8 mouse cellular contexts compared by ENCODE assay signal in genomic region chr11:94370809-94371208, GRCm38 (mm10). TPM values are rescaled to one million over a fixed set of nuclear protein-coding genes. Genes with fewer than 3 reads are reported as not detected.
DNase-seq lines count a peak whose midpoint lies in the region; ATAC-seq and TF ChIP-seq lines count a peak whose summit lies in the region.

No protein-coding gene starts in this region.

- DNase-seq in kidney, adult 2 months = peak; percentile 27
- no peak for DNase-seq in kidney, postnatal 14 days
- DNase-seq in MEL-GATA-1-ER (ENCODE audit: extremely low read depth, low read depth) (peak; percentile 87), liver (peak; percentile 43)
- DNase-seq in naive thymus-derived CD4-positive, alpha-beta T cell, adult 2 months (ENCODE audit: low read depth) = peak; percentile 33
- no peak for DNase-seq in cerebellum, postnatal 10 days
- DNase-seq in midbrain, embryonic 11.5 days (ENCODE audit: low spot score, missing footprints) = no peak
- DNase-seq in midbrain, postnatal 0 days (ENCODE audit: low spot score) = no peak

- H3K9ac ChIP-seq in midbrain, embryonic 11.5 days (ENCODE audit: low read length) = no peak overlapping the region
- no peak overlapping the region for H3K9ac ChIP-seq in midbrain, postnatal 0 days (replicated peaks; ENCODE audit: low read length, poor library complexity, severe bottlenecking)

- WGBS in kidney, adult 2 months = 26% methylated on average over 5 of the region's 5 CpGs
- 59% methylated on average over 5 of the region's 5 CpGs for WGBS in midbrain, embryonic 11.5 days
- WGBS in midbrain, postnatal 0 days = 56% methylated on average over 5 of the region's 5 CpGs

- no peak for ATAC-seq in midbrain, embryonic 11.5 days (ENCODE audit: low FRiP score)
- ATAC-seq in midbrain, postnatal 0 days (ENCODE audit: low FRiP score) = no peak

- no peak overlapping the region for H3K4me3 ChIP-seq in kidney, adult 2 months (ENCODE audit: insufficient read depth, low read depth, low read length)
- H3K4me3 ChIP-seq in midbrain, embryonic 11.5 days (ENCODE audit: low read depth, low read length) = no peak overlapping the region
- H3K4me3 ChIP-seq in midbrain, postnatal 0 days (ENCODE audit: low read depth, low read length) = no peak overlapping the region

- H3K27me3 ChIP-seq in kidney, adult 2 months (replicated peaks; ENCODE audit: control insufficient read depth, insufficient read depth, low read length) = no peaks in the 10 kb centered on the region
- no peaks in the 10 kb centered on the region for H3K27me3 ChIP-seq in midbrain, embryonic 11.5 days (ENCODE audit: control insufficient read depth, insufficient read depth, low read length)
- no peaks in the 10 kb centered on the region for H3K27me3 ChIP-seq in midbrain, postnatal 0 days (ENCODE audit: insufficient read depth, low read length)

- TF ChIP-seq CTCF in kidney, adult 2 months (conservative IDR thresholded peaks at IDR 0.05; ENCODE audit: insufficient read depth, insufficient read length, low read depth, low read length) = no peak
- TF ChIP-seq CTCF in midbrain, postnatal 0 days (IDR thresholded peaks at IDR 0.05) = no peak

- H3K4me2 ChIP-seq in midbrain, embryonic 11.5 days = no peak overlapping the region
- no peak overlapping the region for H3K4me2 ChIP-seq in midbrain, postnatal 0 days (ENCODE audit: low read depth, low read length, poor library complexity, severe bottlenecking)

- H3K9me3 ChIP-seq in midbrain, embryonic 11.5 days (ENCODE audit: control insufficient read depth, low read length) = peaks cover 2% of the 10 kb centered on the region; the same call in 1 of the 2 replicates
- H3K9me3 ChIP-seq in midbrain, postnatal 0 days (ENCODE audit: low read length) = no peaks in the 10 kb centered on the region

- no peak for TF ChIP-seq POLR2A in kidney, adult 2 months (IDR thresholded peaks at IDR 0.05; ENCODE audit: low read depth, low read length)

- no peaks in the 10 kb centered on the region for H3K36me3 ChIP-seq in kidney, adult 2 months (ENCODE audit: control insufficient read depth, insufficient read depth, low read length)
- no peaks in the 10 kb centered on the region for H3K36me3 ChIP-seq in midbrain, embryonic 11.5 days (ENCODE audit: control insufficient read depth, insufficient read depth, low read length)
- no peaks in the 10 kb centered on the region for H3K36me3 ChIP-seq in midbrain, postnatal 0 days (ENCODE audit: insufficient read depth, low read length)

- no peaks in the 10 kb centered on the region for H3K4me1 ChIP-seq in kidney, adult 2 months (ENCODE audit: control insufficient read depth, insufficient read depth, low read length)
- H3K4me1 ChIP-seq in midbrain, embryonic 11.5 days (ENCODE audit: control insufficient read depth, insufficient read depth, low read length) = no peaks in the 10 kb centered on the region
- H3K4me1 ChIP-seq in midbrain, postnatal 0 days (ENCODE audit: insufficient read depth, low read length) = no peaks in the 10 kb centered on the region; the same call in 1 of the 2 replicates

- no peak overlapping the region for H3K27ac ChIP-seq in kidney, adult 2 months (ENCODE audit: insufficient read depth, low read depth, low read length)
- no peak overlapping the region for H3K27ac ChIP-seq in midbrain, embryonic 11.5 days (ENCODE audit: low read depth, low read length)
- no peak overlapping the region for H3K27ac ChIP-seq in midbrain, postnatal 0 days (ENCODE audit: low read depth, low read length)

RNA-seq across cellular contexts. Expression of gene Abcc3, which starts 22.0 kb away (rescaled TPM):
- polyA plus RNA-seq in kidney, adult 2 months (2012; rRNA removed) = 43.8 and 51.7 TPM in 2 replicates
- polyA plus RNA-seq in midbrain, embryonic 11.5 days (2014; fragmentation: Nextera tagmentation; extraction: Ambion mirVana) = 0.47 and 0.49 TPM in 2 replicates
- 1.7 and 3.6 TPM in 2 replicates for total RNA-seq in midbrain, postnatal 0 days (2014; rRNA removed)
- 0.72 and 0.99 TPM in 2 replicates for polyA plus RNA-seq in midbrain, postnatal 0 days (2015; fragmentation: Nextera tagmentation; extraction: Ambion mirVana)

RNA-seq across cellular contexts. Expression of gene Ankrd40, which starts 43.0 kb away (rescaled TPM):
- 124 and 139 TPM in 2 replicates for polyA plus RNA-seq in kidney, adult 2 months (2012; rRNA removed)
- polyA plus RNA-seq in midbrain, embryonic 11.5 days (2014; fragmentation: Nextera tagmentation; extraction: Ambion mirVana) = 21.5 and 27.4 TPM in 2 replicates
- 41.7 and 49.5 TPM in 2 replicates for total RNA-seq in midbrain, postnatal 0 days (2014; rRNA removed)
- polyA plus RNA-seq in midbrain, postnatal 0 days (2015; fragmentation: Nextera tagmentation; extraction: Ambion mirVana) = 11.9 and 12.8 TPM in 2 replicates

RNA-seq across cellular contexts. Expression of gene Luc7l3, which starts 49.0 kb away (rescaled TPM):
- 6.6 and 8.5 TPM in 2 replicates for polyA plus RNA-seq in kidney, adult 2 months (2012; rRNA removed)
- polyA plus RNA-seq in midbrain, embryonic 11.5 days (2014; fragmentation: Nextera tagmentation; extraction: Ambion mirVana) = 113 and 130 TPM in 2 replicates
- 47.5 and 87.1 TPM in 2 replicates for total RNA-seq in midbrain, postnatal 0 days (2014; rRNA removed)
- 100 and 124 TPM in 2 replicates for polyA plus RNA-seq in midbrain, postnatal 0 days (2015; fragmentation: Nextera tagmentation; extraction: Ambion mirVana)

Comparison
In these comparisons a context has a peak if more than half of its experiments do, and no peak if none do; other contexts are left out.
1. DNase-seq: peak in kidney, adult 2 months (single experiment), MEL-GATA-1-ER (single experiment), liver (single experiment) and naive thymus-derived CD4-positive, alpha-beta T cell, adult 2 months (single experiment); none in kidney, postnatal 14 days (single experiment), cerebellum, postnatal 10 days (0 of 2), midbrain, embryonic 11.5 days (single experiment) and midbrain, postnatal 0 days (single experiment).
2. RNA of gene Abcc3, which starts 22.0 kb away (polyA plus RNA-seq): 43.8 to 51.7 TPM in kidney, adult 2 months; 0.72 to 0.99 TPM in midbrain, postnatal 0 days and 0.47 to 0.49 TPM in midbrain, embryonic 11.5 days; every median in the first group is over 10 times any median in the second.
3. RNA of gene Luc7l3, which starts 49.0 kb away (polyA plus RNA-seq): 100 to 124 TPM in midbrain, postnatal 0 days and 113 to 130 TPM in midbrain, embryonic 11.5 days; 6.6 to 8.5 TPM in kidney, adult 2 months; every median in the first group is over 10 times any median in the second.